Mouse (Mus musculus) C2C12 (cell line): Measurements from ENCODE around the gene 4933407L21Rik.

Experiments used
- CTCF ChIP-seq: IDR thresholded peaks from one replicate; pipeline ENCODE4 v1.5.1; 2011; ENCODE audit not compliant: control insufficient read depth, insufficient read depth, insufficient read length
- USF1 ChIP-seq: IDR thresholded peaks from one replicate; pipeline ENCODE4 v1.6.1; 2011; ENCODE audit warnings: low read depth, mild to moderate bottlenecking, control low read depth, moderate library complexity

GRCm38 (mm10) chr1:85957290-85957689, 29.0 kb downstream of the 4933407L21Rik start:
- no peak for TF ChIP-seq CTCF
- no peak for TF ChIP-seq USF1
